In genomic region chr1:106717071-106717601, GRCm38 (mm10) we compare ENCODE assay signal across 9 mouse cellular contexts. TPM values are rescaled to one million over a fixed set of nuclear protein-coding genes. Genes with fewer than 3 reads are reported as not detected.
A peak's percentile ranks its signal among the peaks of the same experiment; 100 is the strongest.
DNase-seq lines count a peak whose midpoint lies in the region; ATAC-seq and TF ChIP-seq lines count a peak whose summit lies in the region.
"Had no signal": no experiment of that assay in that cellular context is flagged by ENCODE, and none has a peak within 500 bp of the region (broad histone marks: within the 10 kb centered on the region; RNA-seq: fewer than 3 reads in every experiment).

No protein-coding gene starts in this region.

- no peak overlapping the region for H3K4me2 ChIP-seq in intestine, postnatal 0 days (replicated peaks; ENCODE audit: low read depth)
- no peak overlapping the region for H3K4me2 ChIP-seq in intestine, embryonic 15.5 days (replicated peaks)
- no peak overlapping the region for H3K4me2 ChIP-seq in hindbrain, embryonic 16.5 days (ENCODE audit: low read length)

- no peaks in the 10 kb centered on the region for H3K36me3 ChIP-seq in intestine, postnatal 0 days (ENCODE audit: control insufficient read depth, insufficient read depth)
- no peaks in the 10 kb centered on the region for H3K36me3 ChIP-seq in intestine, embryonic 15.5 days
- no peaks in the 10 kb centered on the region for H3K36me3 ChIP-seq in hindbrain, embryonic 16.5 days (ENCODE audit: control insufficient read depth, insufficient read depth, low read length)

- WGBS in intestine, postnatal 0 days = 34% methylated on average over 7 of the region's 7 CpGs
- WGBS in intestine, embryonic 15.5 days = 32% methylated on average over 7 of the region's 7 CpGs
- WGBS in hindbrain, embryonic 16.5 days = 28% methylated on average over 7 of the region's 7 CpGs

- intact Hi-C loops in left cerebral cortex, postnatal 25 days (cut with DNase I) = loop anchor here (1.0 to 10.0 kb wide), 3 partner anchors 292 to 642 kb away; partner anchors contain the start of gene Phlpp1

- no peak for ATAC-seq in intestine, postnatal 0 days
- ATAC-seq in intestine, embryonic 15.5 days = no peak
- no peak for ATAC-seq in hindbrain, embryonic 16.5 days

- 0 out of 2 replicates have a peak, but pooled peaks cover 3% of the 10 kb centered on the region for H3K4me1 ChIP-seq in intestine, postnatal 0 days (replicated peaks; ENCODE audit: control insufficient read depth, insufficient read depth, low read length)
- H3K4me1 ChIP-seq in intestine, embryonic 15.5 days (replicated peaks) = peaks cover 10% of the 10 kb centered on the region; the same call in 1 of the 2 replicates
- peaks cover 7% of the 10 kb centered on the region for H3K4me1 ChIP-seq in hindbrain, embryonic 16.5 days (ENCODE audit: control insufficient read depth, insufficient read depth, low read depth, low read length)

- no peak overlapping the region for H3K4me3 ChIP-seq in intestine, postnatal 0 days (ENCODE audit: low read depth, low read length)
- no peak overlapping the region for H3K4me3 ChIP-seq in intestine, embryonic 15.5 days (replicated peaks)
- H3K4me3 ChIP-seq in hindbrain, embryonic 16.5 days (ENCODE audit: low read length) = no peak overlapping the region
- H3K4me3 ChIP-seq: megakaryocyte, embryonic 14.5 days had no signal

- no peak overlapping the region for H3K27ac ChIP-seq in intestine, postnatal 0 days (ENCODE audit: low read depth, low read length)
- H3K27ac ChIP-seq in intestine, embryonic 15.5 days = no peak overlapping the region
- H3K27ac ChIP-seq in hindbrain, embryonic 16.5 days (ENCODE audit: low read depth, low read length) = no peak overlapping the region

- no peaks in the 10 kb centered on the region for H3K9me3 ChIP-seq in intestine, postnatal 0 days (ENCODE audit: control insufficient read depth)
- H3K9me3 ChIP-seq in intestine, embryonic 15.5 days = no peaks in the 10 kb centered on the region
- H3K9me3 ChIP-seq in hindbrain, embryonic 16.5 days (ENCODE audit: control insufficient read depth, low read length) = no peaks in the 10 kb centered on the region
- H3K9me3 ChIP-seq: megakaryocyte, embryonic 14.5 days had no signal

- DNase-seq in adrenal gland, postnatal 4 days (ENCODE audit: low spot score in 2 of 2) = peak; percentile 34
- DNase-seq in forelimb bud, embryonic 11.5 days (ENCODE audit: low read depth, low spot score) = peak; percentile 75
- peak; percentile 74 to 84 for DNase-seq in left cerebral cortex, postnatal 25 days (ENCODE audit: low spot score in 2 of 2)
- DNase-seq in ovary, postnatal 36 days (ENCODE audit: low spot score) = peak; percentile 71
- DNase-seq in thymus, postnatal 4 days = peak; percentile 89

- no peaks in the 10 kb centered on the region for H3K27me3 ChIP-seq in intestine, postnatal 0 days (replicated peaks; ENCODE audit: control insufficient read depth, insufficient read depth, low read length)
- H3K27me3 ChIP-seq in intestine, embryonic 15.5 days (replicated peaks) = no peaks in the 10 kb centered on the region
- no peaks in the 10 kb centered on the region for H3K27me3 ChIP-seq in hindbrain, embryonic 16.5 days (replicated peaks; ENCODE audit: control insufficient read depth, insufficient read depth, low read length)
- H3K27me3 ChIP-seq: megakaryocyte, embryonic 14.5 days had no signal

- H3K9ac ChIP-seq in intestine, postnatal 0 days (ENCODE audit: low read depth, low read length) = no peak overlapping the region
- H3K9ac ChIP-seq in intestine, embryonic 15.5 days = no peak overlapping the region
- peak overlapping the region; percentile 33; the same call in 1 of the 2 replicates for H3K9ac ChIP-seq in hindbrain, embryonic 16.5 days (ENCODE audit: low read depth, low read length)

- TF ChIP-seq CTCF in intestine, postnatal 0 days (IDR thresholded peaks at IDR 0.05; ENCODE audit: low read depth) = peak; percentile 94

RNA-seq across cellular contexts. Expression of gene Bcl2, which starts 3.1 kb away (rescaled TPM):
- 3.4 and 3.9 TPM in 2 replicates for polyA plus RNA-seq in intestine, postnatal 0 days (2015; fragmentation: Nextera tagmentation; extraction: Ambion mirVana)
- 13.2 and 13.9 TPM in 2 replicates for polyA plus RNA-seq in intestine, embryonic 15.5 days (2015; fragmentation: Nextera tagmentation; extraction: Ambion mirVana)
- 10 to 100 TPM in 1 of 2 experiments, 1 to 10 TPM in 1; 9.1 to 13.3 TPM for total RNA-seq in adrenal gland, postnatal 4 days (2021)
- polyA plus RNA-seq in hindbrain, embryonic 16.5 days (2015; fragmentation: Nextera tagmentation; extraction: Ambion mirVana) = 16.4 and 17.5 TPM in 2 replicates
- 10 to 100 TPM; 15.5 to 16.1 TPM for total RNA-seq in left cerebral cortex, postnatal 25 days (2021)

RNA-seq across cellular contexts. Expression of gene Kdsr, which starts 42.4 kb away (rescaled TPM):
- polyA plus RNA-seq in intestine, postnatal 0 days (2015; fragmentation: Nextera tagmentation; extraction: Ambion mirVana) = 10.8 and 11.3 TPM in 2 replicates
- polyA plus RNA-seq in intestine, embryonic 15.5 days (2015; fragmentation: Nextera tagmentation; extraction: Ambion mirVana) = 13.2 and 14.9 TPM in 2 replicates
- total RNA-seq in adrenal gland, postnatal 4 days (2021) = 10 to 100 TPM; 26.3 to 30.8 TPM
- 14.9 and 16.3 TPM in 2 replicates for polyA plus RNA-seq in hindbrain, embryonic 16.5 days (2015; fragmentation: Nextera tagmentation; extraction: Ambion mirVana)
- total RNA-seq in left cerebral cortex, postnatal 25 days (2021) = 10 to 100 TPM; 24.4 to 25.9 TPM

Comparison
In these comparisons a context has a peak if more than half of its experiments do, and no peak if none do; other contexts are left out.
1. DNase-seq: peak in every context shown above with its lines; median percentile 89 in thymus, postnatal 4 days; 79 in left cerebral cortex, postnatal 25 days; 75 in forelimb bud, embryonic 11.5 days; 71 in ovary, postnatal 36 days; 34 in adrenal gland, postnatal 4 days.